In genomic region chr1:171094424-171094823, GRCm38 (mm10) we compare ENCODE assay signal across 19 mouse cellular contexts. TPM values are rescaled to one million over a fixed set of nuclear protein-coding genes. Genes with fewer than 3 reads are reported as not detected.
"Had no signal": no experiment of that assay in that cellular context is flagged by ENCODE, and none has a peak within 500 bp of the region (broad histone marks: within the 10 kb centered on the region; RNA-seq: fewer than 3 reads in every experiment).

No protein-coding gene starts in this region.

- H3K27ac ChIP-seq: kidney, embryonic 15.5 days; limb, embryonic 12.5 days; limb, embryonic 15.5 days; liver, embryonic 14.5 days; macrophage; midbrain, embryonic 12.5 days; midbrain, embryonic 15.5 days; stomach, postnatal 0 days had no signal

- H3K4me2 ChIP-seq: kidney, embryonic 15.5 days; limb, embryonic 12.5 days; limb, embryonic 15.5 days; liver, embryonic 11.5 days; midbrain, embryonic 12.5 days; midbrain, embryonic 15.5 days had no signal

- H3K36me3 ChIP-seq: kidney, embryonic 15.5 days; limb, embryonic 12.5 days; limb, embryonic 15.5 days; midbrain, embryonic 12.5 days; midbrain, embryonic 15.5 days had no signal

- H3K9me3 ChIP-seq: kidney, embryonic 15.5 days; limb, embryonic 12.5 days; limb, embryonic 15.5 days; midbrain, embryonic 12.5 days; midbrain, embryonic 15.5 days had no signal

- H3K4me3 ChIP-seq: kidney, embryonic 15.5 days; limb, embryonic 12.5 days; limb, embryonic 15.5 days; midbrain, embryonic 12.5 days; midbrain, embryonic 15.5 days had no signal

- H3K27me3 ChIP-seq: limb, embryonic 15.5 days; midbrain, embryonic 15.5 days had no signal

- H3K4me1 ChIP-seq: midbrain, embryonic 12.5 days had no signal

- ATAC-seq: liver, postnatal 0 days; midbrain, embryonic 15.5 days had no signal

- DNase-seq: kidney, adult 11 months; kidney, adult 8-10 months; kidney, postnatal 10 days; kidney, postnatal 36 days; left cerebral cortex, postnatal 4 days; liver, postnatal 0 days; lung, postnatal 14 days; thymus, adult 2 months; thymus, postnatal 14 days had no signal

- H3K9ac ChIP-seq: kidney, embryonic 15.5 days; limb, embryonic 12.5 days; limb, embryonic 15.5 days; liver, embryonic 14.5 days; liver, postnatal 0 days; midbrain, embryonic 12.5 days; midbrain, embryonic 15.5 days had no signal

RNA-seq across cellular contexts. Expression of gene Mpz, which starts 56.1 kb away (rescaled TPM):
- polyA plus RNA-seq: liver, embryonic 11.5 days; macrophage; neural tube, embryonic 14.5 days had no signal
